Mouse (Mus musculus) lung, embryonic 14.5 days (tissue): Measurements from ENCODE around the gene Gm20388. TPM values are rescaled to one million over a fixed set of nuclear protein-coding genes. Genes with fewer than 3 reads are reported as not detected.
"Not testable (repeated sequence)": the region's sequence is repeated elsewhere in the genome, so short reads cannot be mapped to it uniquely, and the experiment has no call there.

Experiments
- ATAC-seq: fragments of 200-750 bp; cut with Nextera tagmentation; 2 replicates; pipeline ENCODE4 v1.8.0; 2017; ENCODE audit warnings: mild to moderate bottlenecking, moderate TSS enrichment, moderate library complexity; ENCODE audit not compliant: insufficient read depth
- DNase-seq: peaks from one replicate; pipeline ENCODE4 v3.0.0-alpha.2; 2015
- H3K27ac ChIP-seq: fragments of 300-500 bp; sonication (generic); 2 replicates; pipeline ENCODE4 v1.5.1; 2014; ENCODE audit warnings: low read depth, mild to moderate bottlenecking, moderate library complexity
- H3K27me3 ChIP-seq: fragments of 300-500 bp; sonication (generic); 2 replicates; pipeline ENCODE4 v1.6.1; 2014; ENCODE audit warnings: low read length, control low read depth; ENCODE audit not compliant: insufficient read depth
- H3K36me3 ChIP-seq: fragments of 300-500 bp; sonication (generic); 2 replicates; pipeline ENCODE4 v1.6.1; 2014; ENCODE audit warnings: control low read depth; ENCODE audit not compliant: insufficient read depth
- H3K4me1 ChIP-seq: fragments of 300-500 bp; sonication (generic); 2 replicates; pipeline ENCODE4 v1.6.1; 2014; ENCODE audit warnings: antibody characterized with exemption, control low read depth; ENCODE audit not compliant: insufficient read depth
- H3K4me2 ChIP-seq: fragments of 300-500 bp; sonication (generic); 2 replicates; pipeline ENCODE4 v1.6.1; 2014; ENCODE audit warnings: mild to moderate bottlenecking
- H3K4me3 ChIP-seq: fragments of 300-500 bp; sonication (generic); 2 replicates; pipeline ENCODE4 v1.5.1; 2014; ENCODE audit warnings: low read depth, low read length
- H3K9ac ChIP-seq: fragments of 300-500 bp; sonication (generic); 2 replicates; pipeline ENCODE4 v1.6.1; 2014
- H3K9me3 ChIP-seq: fragments of 300-500 bp; sonication (generic); 2 replicates; pipeline ENCODE4 v1.6.1; 2016; ENCODE audit warnings: low read depth, low read length, control low read depth
- CTCF ChIP-seq: IDR thresholded peaks from 2 replicates; pipeline ENCODE4 v1.5.1; 2016; ENCODE audit warnings: antibody characterized with exemption, low read depth
- WGBS: fragments of 180-500 bp; shearing (Covaris S2); extraction: QIAGEN DNeasy Blood & Tissue Kit; methylation state at CpG from one replicate; pipeline ENCODE4 v1.1.7; 2014; 5-methylcytosine and 5-hydroxymethylcytosine counted together
- polyA plus RNA-seq: library from polyadenylated mRNA; unstranded; fragments of >200 nt; fragmentation: Nextera tagmentation; extraction: Ambion mirVana; gene quantifications from 2 replicates; pipeline ENCODE4 v1.2.1, GENCODE M21; 2014

Gm20388 gene
- polyA plus RNA-seq, 1 experiment from 2014 or later, result not detected

DNA sequence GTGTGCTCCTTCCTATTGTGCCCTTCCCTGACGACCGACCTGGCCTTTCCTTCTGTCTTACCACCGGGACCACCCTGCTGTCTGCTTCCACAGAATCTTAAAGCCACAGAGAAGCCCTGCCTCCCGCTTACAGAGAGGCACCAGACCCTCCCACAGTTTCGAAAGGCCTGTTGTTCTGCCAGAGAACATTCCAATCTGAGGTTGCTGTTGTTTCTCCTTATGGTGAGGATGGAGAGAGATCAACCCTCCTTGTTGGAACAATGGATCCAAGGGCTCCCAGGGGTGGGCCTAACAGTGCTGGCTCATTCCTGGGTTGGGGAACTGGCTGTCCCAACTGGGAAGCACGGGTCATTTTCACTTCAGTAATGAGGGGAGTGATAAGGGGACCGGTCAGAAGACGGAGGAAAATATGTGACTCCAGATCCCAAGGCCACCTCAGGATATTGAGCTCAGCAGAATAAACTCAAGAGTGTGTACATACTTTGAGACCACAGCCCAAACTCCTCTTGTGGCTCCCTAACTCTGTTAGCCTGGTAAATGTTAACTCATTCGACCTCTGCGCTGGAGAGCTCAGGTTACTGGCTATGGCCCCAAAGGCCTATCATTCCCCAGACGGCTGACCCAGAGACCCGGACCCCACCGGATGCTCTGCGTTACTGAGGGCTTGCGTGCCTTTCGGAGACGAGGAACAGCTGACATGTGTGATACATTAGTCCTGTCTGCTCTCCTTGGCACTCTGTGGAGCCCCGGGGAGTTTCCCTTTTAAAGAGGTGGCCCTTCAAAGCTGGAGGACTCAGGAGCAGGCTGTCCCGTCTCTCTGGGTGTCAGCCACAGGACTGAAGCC, 3275.1 kb downstream of the Gm20388 start, which contains the start of gene Dpep1:
Gene Dpep1, plus strand, starts transcription at position 677 of the 844 bp plus-strand sequence.
- Histone ChIP-seq H3K4me2 (no peak within 1 kb of the TSS), H3K36me3 (no peaks in the 10 kb centered on the region), H3K9me3 (no peaks in the 10 kb centered on the region), H3K9ac (no peak within 1 kb of the TSS; the same call in 1 of the 2 replicates), H3K27me3 (no peaks in the 10 kb centered on the region), H3K27ac (peak within 1 kb of the TSS; percentile 71), H3K4me3 (no peak within 1 kb of the TSS), H3K4me1 (peaks cover 9% of the 10 kb centered on the region; the same call in 1 of the 2 replicates)
- WGBS, result 9% methylated on average over 19 of the region's 19 CpGs
- peak; percentile 46 for DNase-seq
- no peak for TF ChIP-seq CTCF
- ATAC-seq, result peak; percentile 16

GRCm38 (mm10) chr8:123188006-123188405, 3277.4 kb downstream of the Gm20388 start:
- H3K27ac ChIP-seq, result no peak overlapping the region
- H3K9me3 ChIP-seq, result no peaks in the 10 kb centered on the region
- H3K27me3 ChIP-seq, result no peaks in the 10 kb centered on the region
- H3K36me3 ChIP-seq, result no peaks in the 10 kb centered on the region
- 72% methylated on average over 2 of the region's 2 CpGs for WGBS
- TF ChIP-seq CTCF, result no peak
- no peak for DNase-seq
- H3K4me1 ChIP-seq, result peaks cover 9% of the 10 kb centered on the region; the same call in 1 of the 2 replicates
- no peak overlapping the region for H3K9ac ChIP-seq
- H3K4me2 ChIP-seq, result no peak overlapping the region
- ATAC-seq, result no peak
- no peak overlapping the region for H3K4me3 ChIP-seq

GRCm38 (mm10) chr8:123188841-123189240, 3278.2 kb downstream of the Gm20388 start:
- 67% methylated on average over 7 of the region's 7 CpGs for WGBS
- Histone ChIP-seq H3K36me3 (no peaks in the 10 kb centered on the region), H3K4me3 (no peak overlapping the region), H3K4me1 (peaks cover 9% of the 10 kb centered on the region; the same call in 1 of the 2 replicates), H3K4me2 (no peak overlapping the region), H3K27me3 (no peaks in the 10 kb centered on the region), H3K9me3 (no peaks in the 10 kb centered on the region), H3K27ac (no peak overlapping the region), H3K9ac (no peak overlapping the region)
- TF ChIP-seq CTCF, result no peak
- ATAC-seq (no peak), DNase-seq (peak; percentile 9)

GRCm38 (mm10) chr8:123190678-123191077, 3280.0 kb downstream of the Gm20388 start:
- DNase-seq (peak; percentile 89), ATAC-seq (peak; percentile 65)
- H3K4me1 ChIP-seq, result peaks cover 6% of the 10 kb centered on the region; the same call in 1 of the 2 replicates
- H3K27ac ChIP-seq, result no peak overlapping the region
- H3K4me3 ChIP-seq, result no peak overlapping the region
- TF ChIP-seq CTCF, result peak; percentile 70
- H3K4me2 ChIP-seq, result peak overlapping the region; percentile 44
- H3K36me3 ChIP-seq, result no peaks in the 10 kb centered on the region
- no peaks in the 10 kb centered on the region for H3K27me3 ChIP-seq
- WGBS, result 1% methylated on average over 9 of the region's 9 CpGs
- H3K9me3 ChIP-seq, result no peaks in the 10 kb centered on the region
- H3K9ac ChIP-seq, result peak overlapping the region; percentile 46; the same call in 1 of the 2 replicates

DNA sequence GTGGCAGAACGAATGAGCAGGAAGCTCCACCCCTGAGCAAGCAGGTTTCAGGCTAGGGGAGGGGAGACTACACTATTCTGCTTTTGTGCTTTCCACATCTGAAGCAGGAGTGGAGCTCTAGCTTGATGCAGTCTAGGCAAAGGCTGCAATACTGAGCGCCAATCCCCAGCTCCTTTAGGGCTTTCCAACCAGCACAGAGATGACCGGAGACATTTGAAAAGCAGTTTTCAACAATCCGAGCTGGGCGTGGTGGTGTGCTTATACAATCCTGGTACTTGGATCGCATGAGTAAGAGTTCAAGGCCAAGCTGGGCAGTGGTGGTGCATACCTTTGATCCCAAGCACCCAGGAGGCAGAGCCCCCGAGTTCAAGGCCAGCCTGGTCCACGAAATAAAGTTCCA, 3281.3 kb downstream of the Gm20388 start:
- 54% methylated on average over 7 of the region's 8 CpGs for WGBS
- DNase-seq, result peak; percentile 9

DNA sequence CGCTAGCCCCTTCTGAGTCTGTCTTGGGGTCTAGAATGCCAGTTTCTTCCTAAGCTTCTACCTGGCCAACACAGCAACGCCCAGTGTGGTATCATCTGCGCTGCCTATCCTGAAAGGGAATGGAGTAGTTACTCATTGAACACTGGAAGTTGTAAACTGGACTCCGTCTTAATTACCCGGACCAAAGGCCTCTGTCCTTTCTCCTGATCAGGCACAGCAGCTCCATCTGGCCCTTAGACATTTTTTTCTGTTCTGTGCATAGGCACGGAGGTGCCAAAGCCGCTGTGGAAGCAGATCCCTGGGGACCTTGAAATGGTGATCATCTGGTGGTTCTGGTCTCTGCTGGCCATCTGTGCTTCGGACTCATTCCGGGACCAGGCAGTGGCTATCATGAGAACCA, 3283.1 kb downstream of the Gm20388 start:
- H3K9ac ChIP-seq, result no peak overlapping the region
- no peaks in the 10 kb centered on the region for H3K27me3 ChIP-seq
- no peaks in the 10 kb centered on the region for H3K4me1 ChIP-seq
- WGBS, result 88% methylated on average over 9 of the region's 9 CpGs
- H3K36me3 ChIP-seq, result no peaks in the 10 kb centered on the region
- H3K9me3 ChIP-seq, result no peaks in the 10 kb centered on the region
- no peak for TF ChIP-seq CTCF
- no peak overlapping the region for H3K4me3 ChIP-seq
- DNase-seq, result no peak
- ATAC-seq, result no peak
- no peak overlapping the region for H3K4me2 ChIP-seq
- H3K27ac ChIP-seq, result no peak overlapping the region

More for the DNA sequence above, 3281.3 kb downstream of the Gm20388 start:
- Histone ChIP-seq H3K9ac (no peak overlapping the region), H3K4me3 (no peak overlapping the region), H3K27me3 (no peaks in the 10 kb centered on the region), H3K27ac (no peak overlapping the region), H3K9me3 (no peaks in the 10 kb centered on the region), H3K4me1 (no peaks in the 10 kb centered on the region), H3K36me3 (no peaks in the 10 kb centered on the region), H3K4me2 (no peak overlapping the region)
- TF ChIP-seq CTCF, result no peak
- no peak for ATAC-seq

GRCm38 (mm10) chr8:123197016-123197415, 3286.4 kb downstream of the Gm20388 start:
- WGBS, result 84% methylated on average over 5 of the region's 5 CpGs
- not testable (repeated sequence) for H3K27me3 ChIP-seq, H3K4me1 ChIP-seq, H3K27ac ChIP-seq, H3K4me2 ChIP-seq, ATAC-seq, H3K9ac ChIP-seq, H3K36me3 ChIP-seq, DNase-seq, H3K4me3 ChIP-seq, H3K9me3 ChIP-seq
